Mouse (Mus musculus) spleen, adult 18-20 months (tissue): ENCODE measurements at regions not wholly inside any gene's neighbourhood (a gene's known extent, or its start where the extent isn't known, plus 50 kb on each side); places are given as distances from the start of the nearest gene placed in this dataset.

Source experiments
- DNase-seq, 2 experiments: peaks; one replicate each; pipeline ENCODE4 v3.0.0; 2022; ENCODE audit warnings: mixed read lengths in 2 of 2

- DNase-seq = no peak
Observed at GRCm38 (mm10) chr9:112675232-112675631, 439.5 kb upstream of the Arpp21 start.
